In the genomic region with DNA sequence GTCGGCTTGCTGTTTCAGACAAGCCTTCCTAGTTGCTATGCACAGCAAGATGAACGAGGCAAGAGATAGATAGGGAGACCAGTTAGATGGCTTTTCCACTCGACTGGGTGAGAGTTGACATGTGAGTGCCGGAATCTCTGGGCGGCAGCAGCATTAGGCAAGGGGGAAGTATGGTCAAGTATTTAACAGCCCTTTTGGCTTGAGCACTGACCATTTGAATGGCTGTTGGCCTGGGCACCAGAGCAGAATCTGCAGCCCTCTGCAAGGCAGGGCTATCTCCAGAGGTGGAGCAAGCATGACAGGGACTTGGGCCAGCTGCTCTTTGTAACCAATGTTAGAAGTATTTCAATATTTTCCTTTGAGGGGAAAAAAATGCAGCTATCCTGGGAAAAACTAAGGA, we compare ENCODE assay signal across 10 mouse cellular contexts. TPM values are rescaled to one million over a fixed set of nuclear protein-coding genes. Genes with fewer than 3 reads are reported as not detected.
A peak's percentile ranks its signal among the peaks of the same experiment; 100 is the strongest.
DNase-seq lines count a peak whose midpoint lies in the region; ATAC-seq lines count a peak whose summit lies in the region.
"Had no signal": no experiment of that assay in that cellular context is flagged by ENCODE, and none has a peak within 500 bp of the region (broad histone marks: within the 10 kb centered on the region; RNA-seq: fewer than 3 reads in every experiment).

No protein-coding gene starts in this region.

- no peak overlapping the region for H3K9ac ChIP-seq in heart, embryonic 13.5 days
- H3K9ac ChIP-seq in hindbrain, embryonic 14.5 days, result no peak overlapping the region
- H3K9ac ChIP-seq: embryonic facial prominence, embryonic 15.5 days had no signal

- peaks cover 25% of the 10 kb centered on the region for H3K4me1 ChIP-seq in heart, embryonic 13.5 days
- no peaks in the 10 kb centered on the region for H3K4me1 ChIP-seq in hindbrain, embryonic 14.5 days (replicated peaks; ENCODE audit: control insufficient read depth, insufficient read depth, low read length)
- H3K4me1 ChIP-seq: embryonic facial prominence, embryonic 15.5 days had no signal

- H3K27me3 ChIP-seq in heart, embryonic 13.5 days (replicated peaks), result no peaks in the 10 kb centered on the region
- no peaks in the 10 kb centered on the region for H3K27me3 ChIP-seq in hindbrain, embryonic 14.5 days (ENCODE audit: control insufficient read depth, insufficient read depth, low read length)
- H3K27me3 ChIP-seq: embryonic facial prominence, embryonic 15.5 days had no signal

- H3K4me2 ChIP-seq in heart, embryonic 13.5 days, result peak overlapping the region; percentile 13; the same call in 1 of the 2 replicates
- no peak overlapping the region for H3K4me2 ChIP-seq in hindbrain, embryonic 14.5 days (replicated peaks)
- H3K4me2 ChIP-seq: embryonic facial prominence, embryonic 15.5 days had no signal

- no peak for ATAC-seq in heart, embryonic 13.5 days (ENCODE audit: extremely low read depth, insufficient number of reproducible peaks, low FRiP score, low TSS enrichment)
- no peak for ATAC-seq in hindbrain, embryonic 14.5 days (ENCODE audit: low FRiP score)

- H3K9me3 ChIP-seq in heart, embryonic 13.5 days, result no peaks in the 10 kb centered on the region
- no peaks in the 10 kb centered on the region for H3K9me3 ChIP-seq in hindbrain, embryonic 14.5 days (ENCODE audit: control insufficient read depth, low read length)
- H3K9me3 ChIP-seq: embryonic facial prominence, embryonic 15.5 days had no signal

- H3K36me3 ChIP-seq in heart, embryonic 13.5 days, result no peaks in the 10 kb centered on the region
- no peaks in the 10 kb centered on the region for H3K36me3 ChIP-seq in hindbrain, embryonic 14.5 days (replicated peaks; ENCODE audit: control insufficient read depth, insufficient read depth)
- H3K36me3 ChIP-seq: embryonic facial prominence, embryonic 15.5 days had no signal

- H3K27ac ChIP-seq in heart, embryonic 13.5 days (replicated peaks), result peak overlapping the region; percentile 65
- no peak overlapping the region for H3K27ac ChIP-seq in hindbrain, embryonic 14.5 days
- H3K27ac ChIP-seq: embryonic facial prominence, embryonic 15.5 days had no signal

- no peak overlapping the region for H3K4me3 ChIP-seq in heart, embryonic 13.5 days
- no peak overlapping the region for H3K4me3 ChIP-seq in hindbrain, embryonic 14.5 days (replicated peaks; ENCODE audit: low read length)
- H3K4me3 ChIP-seq: embryonic facial prominence, embryonic 15.5 days had no signal

- 10% methylated on average over 5 of the region's 5 CpGs for WGBS in heart, embryonic 13.5 days
- WGBS in hindbrain, embryonic 14.5 days, result 84% methylated on average over 5 of the region's 5 CpGs

- peak; percentile 89 for DNase-seq in adipocyte (ENCODE audit: low spot score)
- peak; percentile 48 for DNase-seq in adrenal gland, postnatal 14 days
- DNase-seq in lung, adult 18-20 months, result peak; percentile 59 to 64
- DNase-seq in hindbrain, embryonic 14.5 days (ENCODE audit: low spot score), result no peak
- no peak for DNase-seq in layer of hippocampus, postnatal 14 days (ENCODE audit: low spot score in 2 of 2)
- no peak for DNase-seq in urinary bladder, adult 18-20 months (ENCODE audit: low spot score in 2 of 2)
- DNase-seq: right cerebral cortex, postnatal 25 days; thymus, postnatal 4 days had no signal

RNA-seq across cellular contexts. Expression of a gene that starts 36.5 kb away (rescaled TPM):
- total RNA-seq in adrenal gland, postnatal 14 days (2021), result 28.1 and 35.8 TPM in 2 replicates
- polyA plus RNA-seq in heart, embryonic 13.5 days (2015; fragmentation: Nextera tagmentation; extraction: Ambion mirVana), result 4.7 and 4.9 TPM in 2 replicates
- 10.0 and 10.5 TPM in 2 replicates for polyA plus RNA-seq in hindbrain, embryonic 14.5 days (2014; fragmentation: Nextera tagmentation; extraction: Ambion mirVana)
- total RNA-seq in layer of hippocampus, postnatal 14 days (2021), result 10 to 100 TPM; 42.7 to 46.6 TPM

Comparison
In these comparisons a context has a peak if more than half of its experiments do, and no peak if none do; other contexts are left out.
1. DNase-seq: peak in adipocyte (single experiment), adrenal gland, postnatal 14 days (single experiment) and lung, adult 18-20 months (2 of 2); none in hindbrain, embryonic 14.5 days (single experiment), layer of hippocampus, postnatal 14 days (0 of 2) and urinary bladder, adult 18-20 months (0 of 2).